Comparison of ENCODE assay signal across 32 mouse cellular contexts in the genomic region with DNA sequence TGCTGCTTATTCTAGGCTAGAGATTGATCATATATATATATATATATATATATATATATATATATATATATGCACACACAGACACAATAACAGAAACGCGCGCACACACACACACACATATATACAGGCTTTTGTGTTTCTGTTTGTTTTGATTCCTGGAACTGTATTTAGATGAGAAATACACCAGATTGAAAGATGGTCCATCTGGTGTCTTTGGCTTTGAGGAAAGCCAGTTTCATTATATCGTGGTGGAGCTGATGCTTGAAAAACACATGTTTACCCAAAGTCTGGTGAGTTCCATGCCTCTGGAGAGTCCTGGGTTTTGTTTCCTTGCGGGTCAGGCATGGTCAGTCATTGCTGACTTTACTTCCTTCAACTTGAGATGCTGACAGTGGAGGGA.
"Had no signal": no experiment of that assay in that cellular context is flagged by ENCODE, and none has a peak within 500 bp of the region (broad histone marks: within the 10 kb centered on the region; RNA-seq: fewer than 3 reads in every experiment).

No protein-coding gene starts in this region.

- H3K36me3 ChIP-seq: heart, embryonic 13.5 days; heart, embryonic 15.5 days; hindbrain, embryonic 10.5 days; hindbrain, embryonic 12.5 days; hindbrain, embryonic 13.5 days; hindbrain, embryonic 15.5 days; intestine, embryonic 15.5 days; kidney, embryonic 15.5 days had no signal

- DNase-seq: heart, postnatal 10 days; heart, postnatal 14 days; heart, postnatal 36 days; heart, postnatal 4 days; kidney, adult 11 months; kidney, adult 18-20 months; kidney, adult 2 months; kidney, adult 8-10 months; kidney, adult 9 months; kidney, postnatal 10 days; kidney, postnatal 14 days; kidney, postnatal 25 days; kidney, postnatal 36 days; kidney, postnatal 4 days; layer of hippocampus, adult 9-11 months had no signal

- H3K4me1 ChIP-seq: heart, embryonic 15.5 days; intestine, embryonic 15.5 days had no signal

- ATAC-seq: hindbrain, embryonic 16.5 days; hindbrain, postnatal 0 days; inflammation-experienced regulatory T-cells, adult 6 months; intestine, embryonic 15.5 days; intestine, embryonic 16.5 days; intestine, postnatal 0 days had no signal

- H3K27ac ChIP-seq: heart, embryonic 13.5 days; heart, embryonic 15.5 days; hindbrain, embryonic 10.5 days; hindbrain, embryonic 12.5 days; hindbrain, embryonic 13.5 days; hindbrain, embryonic 14.5 days; hindbrain, embryonic 15.5 days; hindbrain, postnatal 0 days; intestine, embryonic 15.5 days; kidney, embryonic 15.5 days; kidney, postnatal 0 days; layer of hippocampus, adult 2 months; left cerebral cortex, adult 2 months had no signal

- H3K27me3 ChIP-seq: heart, embryonic 13.5 days; heart, embryonic 15.5 days; hindbrain, embryonic 12.5 days; hindbrain, embryonic 13.5 days; hindbrain, embryonic 15.5 days; intestine, embryonic 15.5 days; kidney, embryonic 15.5 days had no signal

- H3K4me3 ChIP-seq: heart, embryonic 13.5 days; heart, embryonic 15.5 days; hindbrain, embryonic 10.5 days; hindbrain, embryonic 12.5 days; hindbrain, embryonic 13.5 days; hindbrain, embryonic 15.5 days; intestine, embryonic 15.5 days; kidney, embryonic 15.5 days; layer of hippocampus, adult 2 months; left cerebral cortex, adult 2 months had no signal

- H3K9me3 ChIP-seq: heart, embryonic 13.5 days; heart, embryonic 15.5 days; hindbrain, embryonic 10.5 days; hindbrain, embryonic 12.5 days; hindbrain, embryonic 13.5 days; hindbrain, embryonic 15.5 days; intestine, embryonic 15.5 days; kidney, embryonic 15.5 days had no signal

- H3K4me2 ChIP-seq: heart, embryonic 13.5 days; heart, embryonic 15.5 days; hindbrain, embryonic 12.5 days; hindbrain, embryonic 13.5 days; hindbrain, embryonic 14.5 days; hindbrain, embryonic 15.5 days; intestine, embryonic 15.5 days; kidney, embryonic 15.5 days had no signal

- H3K9ac ChIP-seq: heart, embryonic 13.5 days; heart, embryonic 15.5 days; hindbrain, embryonic 12.5 days; hindbrain, embryonic 13.5 days; hindbrain, embryonic 14.5 days; hindbrain, embryonic 15.5 days; intestine, embryonic 15.5 days; kidney, embryonic 15.5 days had no signal
